Mouse (Mus musculus) left cerebral cortex, adult 9 months (tissue): ENCODE data around the gene Krt12.

ENCODE experiments used
- DNase-seq, 2 experiments: peaks; one replicate each; pipeline ENCODE4 v3.0.0; 2022; ENCODE audit warnings: low spot score in 2 of 2

Gene Krt12

DNA sequence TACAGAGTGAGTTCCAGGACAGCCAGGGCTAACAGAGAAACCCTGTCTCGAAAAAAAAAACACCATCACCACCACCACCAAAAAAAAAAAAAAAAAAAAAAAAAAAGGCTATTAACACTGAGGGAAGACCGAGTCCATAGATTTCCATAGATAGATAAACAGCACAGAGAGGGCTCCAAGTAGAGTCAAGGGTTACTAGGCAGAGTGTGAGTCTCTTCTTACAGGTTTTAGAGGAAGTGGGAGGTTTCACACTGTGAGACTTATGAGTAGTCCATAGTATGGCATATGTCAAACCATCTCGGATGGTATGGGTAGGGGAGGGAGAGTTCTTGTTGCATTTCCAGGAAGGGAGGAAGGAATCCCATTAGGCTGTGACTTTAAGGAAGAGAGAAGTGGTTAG is 24.0 kb downstream of the Krt12 start:
- DNase-seq, result no peak

- no peak for DNase-seq
Observed at GRCm38 (mm10) chr11:99396661-99397060, 25.4 kb downstream of the Krt12 start.

- DNase-seq, result no peak
Observed at GRCm38 (mm10) chr11:99396034-99396433, 26.0 kb downstream of the Krt12 start.

- DNase-seq, result no peak
Observed at GRCm38 (mm10) chr11:99392492-99392891, 29.6 kb downstream of the Krt12 start.

- DNase-seq, result no peak
Observed at GRCm38 (mm10) chr11:99391375-99391774, 30.7 kb downstream of the Krt12 start.

- no peak for DNase-seq
Observed at GRCm38 (mm10) chr11:99390866-99391265, 31.2 kb downstream of the Krt12 start.

GRCm38 (mm10) chr11:99389264-99389663 is 32.8 kb downstream of the Krt12 start, which contains the start of gene Krt10:
TSS of gene Krt10 (minus strand) at chr11:99389364.
- no peak for DNase-seq

DNA sequence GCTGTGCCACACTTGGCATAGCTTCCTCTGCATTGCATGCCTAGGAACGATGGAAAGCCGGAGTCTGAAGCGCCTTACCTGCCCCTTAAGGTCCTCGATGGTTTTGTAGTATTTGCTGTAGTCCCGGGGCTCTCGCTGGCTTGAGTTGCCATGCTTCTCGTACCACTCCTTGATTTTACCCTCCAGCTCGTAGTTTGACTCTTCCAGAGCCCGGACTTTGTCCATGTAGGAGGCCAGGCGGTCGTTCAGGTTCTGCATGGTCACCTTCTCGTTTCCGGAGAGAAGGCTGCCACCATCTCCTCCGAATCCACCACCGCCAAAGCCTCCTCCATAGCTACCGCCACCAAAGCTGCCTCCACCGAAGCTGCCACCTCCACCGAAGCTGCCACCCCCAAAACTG is 33.4 kb downstream of the Krt12 start:
- DNase-seq, result no peak

GRCm38 (mm10) chr11:99385813-99386721 is 36.0 kb downstream of the Krt12 start:
- DNase-seq, result peak; percentile 81 to 89

DNA sequence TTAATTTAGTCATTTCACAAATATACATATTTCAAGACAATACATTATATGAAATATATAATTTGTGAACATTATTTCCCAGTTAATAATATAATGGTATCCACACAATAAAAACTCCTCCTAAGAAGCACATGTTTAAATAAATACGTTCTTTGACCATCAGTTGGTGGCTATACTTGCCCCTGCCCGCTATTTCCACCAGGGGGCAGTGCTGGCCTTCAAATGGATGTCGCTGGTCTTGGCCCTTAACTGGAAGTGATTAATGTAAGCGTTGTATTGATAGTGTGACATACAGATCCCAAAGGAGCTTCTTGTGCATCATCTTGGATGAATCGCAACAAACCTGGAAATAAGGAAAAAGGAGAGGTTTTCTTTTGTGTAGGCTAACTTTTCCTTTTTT is 42.5 kb downstream of the Krt12 start:
- peak in 1 of 2 experiments; percentile 79 for DNase-seq

GRCm38 (mm10) chr11:99374803-99375202 is 47.3 kb downstream of the Krt12 start, which contains the start of gene Krt28:
TSS of gene Krt28 (minus strand) at chr11:99374903.
- no peak for DNase-seq

- DNase-seq, result peak; percentile 42 to 59
Observed at GRCm38 (mm10) chr11:99369853-99370451, 52.1 kb downstream of the Krt12 start.

GRCm38 (mm10) chr11:99369229-99369628 is 52.8 kb downstream of the Krt12 start:
- DNase-seq, result no peak

- no peak for DNase-seq
Observed at GRCm38 (mm10) chr11:99366791-99367190, 55.3 kb downstream of the Krt12 start.
